Mouse (Mus musculus): ENCODE data around the gene Ppp1r12b. TPM values are rescaled to one million over a fixed set of nuclear protein-coding genes. Genes with fewer than 3 reads are reported as not detected.

The Ppp1r12b gene
- total and polyA plus RNA-seq, 3 experiments = 4.7 to 7.8 TPM; not detected in 1

- no peak for TF ChIP-seq GABPA (IDR thresholded peaks at IDR 0.05; ENCODE audit: low read depth, low read length)
- TF ChIP-seq CHD2 (IDR thresholded peaks at IDR 0.05; ENCODE audit: low read length) = no peak
- TF ChIP-seq ZNF384 (IDR thresholded peaks at IDR 0.05; ENCODE audit: low read depth, low read length) = no peak
- no peak for TF ChIP-seq ZC3H11A (IDR thresholded peaks at IDR 0.05; ENCODE audit: low read depth, low read length)
- no peak for TF ChIP-seq MAFK (IDR thresholded peaks at IDR 0.05; ENCODE audit: borderline replicate concordance, low read depth, low read length)
- no peak for TF ChIP-seq KAT2A (conservative IDR thresholded peaks at IDR 0.05; ENCODE audit: low read depth, low read length)
- TF ChIP-seq TBP (IDR thresholded peaks at IDR 0.05; ENCODE audit: low read depth, low read length) = no peak
- no peak for TF ChIP-seq HCFC1 (IDR thresholded peaks at IDR 0.05; ENCODE audit: low read depth, low read length)
- no peak for TF ChIP-seq CHD1 (IDR thresholded peaks at IDR 0.05; ENCODE audit: low read depth, low read length)
- no peak for TF ChIP-seq ZMIZ1 (IDR thresholded peaks at IDR 0.05; ENCODE audit: low read depth, low read length)
- no peak for TF ChIP-seq NRF1 (IDR thresholded peaks at IDR 0.05; ENCODE audit: insufficient read depth, low read depth, low read length, poor library complexity, severe bottlenecking)
- TF ChIP-seq GATA1 (IDR thresholded peaks at IDR 0.05; ENCODE audit: low read depth, low read length) = no peak
- no peak for TF ChIP-seq RAD21 (IDR thresholded peaks at IDR 0.05; ENCODE audit: low read depth, low read length)
- no peak for TF ChIP-seq MXI1 (IDR thresholded peaks at IDR 0.05; ENCODE audit: low read depth, low read length)
- no peak for TF ChIP-seq MYB (IDR thresholded peaks at IDR 0.05; ENCODE audit: low read depth, low read length)
- TF ChIP-seq RCOR1 (IDR thresholded peaks at IDR 0.05; ENCODE audit: low read depth, low read length) = no peak
- Histone ChIP-seq H3K79me2 (ENCODE audit: control insufficient read depth, insufficient read depth, low read length, poor library complexity) (no peaks in the 10 kb centered on the region), H3K9ac (ENCODE audit: control insufficient read depth, low read depth, low read length, poor library complexity, severe bottlenecking) (no peak overlapping the region), H3K4me3 (ENCODE audit: control insufficient read depth in 1 of 2, insufficient read depth in 1 of 2, low read depth in 2 of 2, low read length in 2 of 2) (no peak overlapping the region), H3K27ac (ENCODE audit: control insufficient read depth, low read depth, low read length) (no peak overlapping the region), H3K36me3 (ENCODE audit: control insufficient read depth in 1 of 2, insufficient read depth in 2 of 2, low read length in 2 of 2) (0 out of 4 replicates have a peak, but pooled peaks cover 0 to 2% of the 10 kb centered on the region in 2 experiments), H3K9me3 (replicated peaks; ENCODE audit: insufficient read depth, low read length) (no peaks in the 10 kb centered on the region), H3K4me1 (ENCODE audit: control insufficient read depth in 1 of 2, insufficient read depth in 2 of 2, low read length in 2 of 2) (peaks cover 0 to 9% of the 10 kb centered on the region in 2 experiments; a peak in 2 of 4 replicates), H3K27me3 (ENCODE audit: control insufficient read depth in 1 of 2, insufficient read depth in 2 of 2, low read length in 2 of 2) (no peaks in the 10 kb centered on the region)
- no peak for DNase-seq (ENCODE audit: low read depth, low spot score)
Observed at GRCm38 (mm10) chr1:134722891-134723290, 232.9 kb downstream of the Ppp1r12b start.

- no peak overlapping the region for H3K4me3 ChIP-seq (ENCODE audit: control insufficient read depth in 1 of 2, insufficient read depth in 1 of 2, low read depth in 2 of 2, low read length in 2 of 2)
- no peaks in the 10 kb centered on the region for H3K27me3 ChIP-seq (ENCODE audit: control insufficient read depth in 1 of 2, insufficient read depth in 2 of 2, low read length in 2 of 2)
- H3K4me1 ChIP-seq (ENCODE audit: control insufficient read depth in 1 of 2, insufficient read depth in 2 of 2, low read length in 2 of 2) = peaks cover 0 to 9% of the 10 kb centered on the region in 2 experiments; a peak in 2 of 4 replicates
- DNase-seq (ENCODE audit: low read depth, low spot score) = no peak
- no peaks in the 10 kb centered on the region for H3K79me2 ChIP-seq (ENCODE audit: control insufficient read depth, insufficient read depth, low read length, poor library complexity)
- no peak overlapping the region for H3K27ac ChIP-seq (ENCODE audit: control insufficient read depth, low read depth, low read length)
- H3K9me3 ChIP-seq (replicated peaks; ENCODE audit: insufficient read depth, low read length) = no peaks in the 10 kb centered on the region
- no peak for TF ChIP-seq ZC3H11A (IDR thresholded peaks at IDR 0.05; ENCODE audit: low read depth, low read length)
- 0 out of 4 replicates have a peak, but pooled peaks cover 0 to 2% of the 10 kb centered on the region in 2 experiments for H3K36me3 ChIP-seq (ENCODE audit: control insufficient read depth in 1 of 2, insufficient read depth in 2 of 2, low read length in 2 of 2)
- H3K9ac ChIP-seq (ENCODE audit: control insufficient read depth, low read depth, low read length, poor library complexity, severe bottlenecking) = no peak overlapping the region
Observed at GRCm38 (mm10) chr1:134721486-134721885, 234.3 kb downstream of the Ppp1r12b start.

Measured in MEL (cell line).